8 mouse cellular contexts compared by ENCODE assay signal in genomic region chr15:100039001-100039701, GRCm38 (mm10). TPM values are rescaled to one million over a fixed set of nuclear protein-coding genes. Genes with fewer than 3 reads are reported as not detected.
DNase-seq lines count a peak whose midpoint lies in the region; ATAC-seq and TF ChIP-seq lines count a peak whose summit lies in the region.

No protein-coding gene starts in this region.

- H3K4me3 ChIP-seq in embryonic facial prominence, embryonic 11.5 days (ENCODE audit: low read depth, low read length), result peak overlapping the region; percentile 92
- peak overlapping the region; percentile 94 for H3K4me3 ChIP-seq in heart, embryonic 12.5 days
- peak overlapping the region; percentile 95 for H3K4me3 ChIP-seq in kidney, embryonic 15.5 days (replicated peaks)
- peak overlapping the region; percentile 67 to 80 for H3K4me3 ChIP-seq in liver, embryonic 14.5 days (ENCODE audit: insufficient read depth in 1 of 2, low read depth in 2 of 2, low read length in 2 of 2)

- under 1% methylated on average over 33 of the region's 36 CpGs for WGBS in embryonic facial prominence, embryonic 11.5 days
- WGBS in heart, embryonic 12.5 days, result under 1% methylated on average over 36 of the region's 36 CpGs
- WGBS in kidney, embryonic 15.5 days, result under 1% methylated on average over 34 of the region's 36 CpGs
- WGBS in liver, embryonic 14.5 days (ENCODE audit: insufficient replicate concordance), result under 1% methylated on average over 36 of the region's 36 CpGs

- TF ChIP-seq CTCF in liver, embryonic 14.5 days (IDR thresholded peaks at IDR 0.05; ENCODE audit: low read depth), result no peak

- peak overlapping the region; percentile 46 for H3K4me2 ChIP-seq in embryonic facial prominence, embryonic 11.5 days (ENCODE audit: low read depth, low read length)
- H3K4me2 ChIP-seq in heart, embryonic 12.5 days, result peak overlapping the region; percentile 79
- H3K4me2 ChIP-seq in kidney, embryonic 15.5 days, result peak overlapping the region; percentile 83
- H3K4me2 ChIP-seq in liver, embryonic 14.5 days (ENCODE audit: low read depth), result peak overlapping the region; percentile 94

- peak overlapping the region; percentile 93 for H3K27ac ChIP-seq in embryonic facial prominence, embryonic 11.5 days (replicated peaks; ENCODE audit: low read depth, low read length)
- H3K27ac ChIP-seq in heart, embryonic 12.5 days (ENCODE audit: poor library complexity, severe bottlenecking), result peak overlapping the region; percentile 97
- H3K27ac ChIP-seq in kidney, embryonic 15.5 days, result peak overlapping the region; percentile 97
- H3K27ac ChIP-seq in liver, embryonic 14.5 days, result no peak overlapping the region; the same call in 1 of the 2 replicates

- no peaks in the 10 kb centered on the region for H3K4me1 ChIP-seq in embryonic facial prominence, embryonic 11.5 days (ENCODE audit: control insufficient read depth, insufficient read depth, low read length)
- H3K4me1 ChIP-seq in heart, embryonic 12.5 days (replicated peaks), result peaks cover 26% of the 10 kb centered on the region
- H3K4me1 ChIP-seq in kidney, embryonic 15.5 days, result peaks cover 29% of the 10 kb centered on the region
- peaks cover 12 to 24% of the 10 kb centered on the region in 2 experiments for H3K4me1 ChIP-seq in liver, embryonic 14.5 days (replicated peaks; ENCODE audit: control insufficient read depth in 2 of 2, insufficient read depth in 2 of 2, low read length in 1 of 2)

- no peaks in the 10 kb centered on the region for H3K9me3 ChIP-seq in embryonic facial prominence, embryonic 11.5 days (replicated peaks; ENCODE audit: control insufficient read depth, low read length)
- H3K9me3 ChIP-seq in heart, embryonic 12.5 days (replicated peaks), result no peaks in the 10 kb centered on the region
- no peaks in the 10 kb centered on the region for H3K9me3 ChIP-seq in kidney, embryonic 15.5 days (replicated peaks)
- no peaks in the 10 kb centered on the region for H3K9me3 ChIP-seq in liver, embryonic 14.5 days (ENCODE audit: control insufficient read depth, low read length)

- no peaks in the 10 kb centered on the region for H3K36me3 ChIP-seq in embryonic facial prominence, embryonic 11.5 days (replicated peaks; ENCODE audit: control insufficient read depth, insufficient read depth, low read depth, low read length)
- H3K36me3 ChIP-seq in heart, embryonic 12.5 days, result no peaks in the 10 kb centered on the region
- no peaks in the 10 kb centered on the region for H3K36me3 ChIP-seq in kidney, embryonic 15.5 days
- no peaks in the 10 kb centered on the region for H3K36me3 ChIP-seq in liver, embryonic 14.5 days (replicated peaks; ENCODE audit: control insufficient read depth, insufficient read depth, low read depth)

- H3K9ac ChIP-seq in embryonic facial prominence, embryonic 11.5 days (replicated peaks; ENCODE audit: low read length), result peak overlapping the region; percentile 97
- H3K9ac ChIP-seq in heart, embryonic 12.5 days, result peak overlapping the region; percentile 98
- H3K9ac ChIP-seq in kidney, embryonic 15.5 days, result peak overlapping the region; percentile 95
- H3K9ac ChIP-seq in liver, embryonic 14.5 days (replicated peaks), result peak overlapping the region; percentile 80

- peak; percentile 81 for ATAC-seq in embryonic facial prominence, embryonic 11.5 days (replicated peaks; ENCODE audit: insufficient number of reproducible peaks, low FRiP score, low TSS enrichment, low read depth)
- ATAC-seq in heart, embryonic 12.5 days (ENCODE audit: insufficient number of reproducible peaks, low FRiP score), result peak; percentile 54
- ATAC-seq in kidney, embryonic 15.5 days (replicated peaks; ENCODE audit: low FRiP score), result peak; percentile 84
- no peak; the same call in 1 of the 2 replicates for ATAC-seq in liver, embryonic 14.5 days (ENCODE audit: insufficient read depth)

- peak; percentile 72 for DNase-seq in CD4-positive helper T cell, adult 2 months (ENCODE audit: low read depth, low spot score)
- peak; percentile 30 for DNase-seq in adrenal gland, adult 8-10 months
- DNase-seq in embryonic facial prominence, embryonic 11.5 days (ENCODE audit: low spot score), result peak; percentile 77
- DNase-seq in liver, embryonic 14.5 days (ENCODE audit: low read depth in 3 of 3, low spot score in 3 of 3), result peak in 1 of 3 experiments; percentile 22
- peak; percentile 42 to 56 for DNase-seq in natural killer cell, adult 2 months (ENCODE audit: low spot score in 2 of 2)
- peak; percentile 68 for DNase-seq in testis, postnatal 10 days (ENCODE audit: low spot score)

- no peaks in the 10 kb centered on the region for H3K27me3 ChIP-seq in embryonic facial prominence, embryonic 11.5 days (ENCODE audit: control insufficient read depth, insufficient read depth, low read length)
- H3K27me3 ChIP-seq in heart, embryonic 12.5 days (replicated peaks), result no peaks in the 10 kb centered on the region
- H3K27me3 ChIP-seq in kidney, embryonic 15.5 days, result no peaks in the 10 kb centered on the region
- peaks cover 12% of the 10 kb centered on the region for H3K27me3 ChIP-seq in liver, embryonic 14.5 days (ENCODE audit: control insufficient read depth, insufficient read depth, low read length)

- no peak for TF ChIP-seq EP300 in liver, embryonic 14.5 days (IDR thresholded peaks at IDR 0.05; ENCODE audit: low read depth)

RNA-seq across cellular contexts. Expression of gene Dip2b, which starts 0.7 kb away (rescaled TPM):
- total RNA-seq in adrenal gland, adult 8-10 months (2022), result 10 to 100 TPM; 16.5 to 22.5 (median 20.2) TPM
- 15.4 and 16.5 TPM in 2 replicates for polyA plus RNA-seq in embryonic facial prominence, embryonic 11.5 days (2014; fragmentation: Nextera tagmentation; extraction: Ambion mirVana)
- 16.3 and 18.6 TPM in 2 replicates for polyA plus RNA-seq in heart, embryonic 12.5 days (2016; fragmentation: Nextera tagmentation; extraction: Ambion mirVana)
- 10.4 and 11.6 TPM in 2 replicates for polyA plus RNA-seq in kidney, embryonic 15.5 days (2015; fragmentation: Nextera tagmentation; extraction: Ambion mirVana)
- polyA plus RNA-seq in liver, embryonic 14.5 days (2012; rRNA removed), result 1.7 and 2.0 TPM in 2 replicates
- 2.5 and 2.8 TPM in 2 replicates for polyA plus RNA-seq in liver, embryonic 14.5 days (2014; fragmentation: Nextera tagmentation; extraction: Ambion mirVana)
